Mouse (Mus musculus): ENCODE data around the gene Map7d1.

DNA sequence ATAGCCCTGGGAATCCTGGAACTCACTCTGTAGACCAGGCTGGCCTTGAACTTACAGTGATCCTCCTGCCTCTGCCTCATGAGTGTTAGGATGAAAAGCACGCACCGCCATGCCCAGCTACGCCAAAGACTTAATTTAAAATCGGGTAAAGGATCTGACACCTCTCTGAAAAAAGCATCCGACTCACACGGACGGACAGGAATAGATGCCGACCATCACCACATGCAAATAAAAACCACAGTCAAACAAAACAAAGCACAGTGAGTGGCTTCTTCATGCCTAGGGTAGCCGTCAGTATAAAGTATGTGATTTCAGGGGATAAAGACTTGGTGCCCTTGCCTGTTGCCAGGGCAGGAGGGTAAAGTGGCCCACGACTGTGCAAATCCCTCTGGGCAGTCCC is 36.1 kb downstream of the Map7d1 start:
- TF ChIP-seq POLR2A (IDR thresholded peaks at IDR 0.05; ENCODE audit: low read depth, low read length) (no peak), CTCF (conservative IDR thresholded peaks at IDR 0.05; ENCODE audit: insufficient read depth, insufficient read length, low read depth, low read length) (no peak)

Data from kidney, adult 2 months (tissue).